Mouse (Mus musculus) neural tube, embryonic 11.5 days (tissue): Measurements from ENCODE around the gene Trib2. TPM values are rescaled to one million over a fixed set of nuclear protein-coding genes. Genes with fewer than 3 reads are reported as not detected.

Source experiments
- ATAC-seq: fragments of 200-750 bp; cut with Nextera tagmentation; 2 replicates; pipeline ENCODE4 v1.8.0; 2017; ENCODE audit warnings: moderate number of reproducible peaks, mild to moderate bottlenecking, moderate TSS enrichment, moderate library complexity; ENCODE audit not compliant: insufficient read depth, low FRiP score, low TSS enrichment
- DNase-seq: peaks from one replicate; pipeline ENCODE4 v3.0.0-alpha.2; 2015; ENCODE audit warnings: low spot score
- H3K27ac ChIP-seq: fragments of 300-500 bp; sonication (generic); 2 replicates; pipeline ENCODE4 v1.5.1; 2014; ENCODE audit warnings: low read depth, mild to moderate bottlenecking, low read length
- H3K27me3 ChIP-seq: fragments of 300-500 bp; sonication (generic); 2 replicates; pipeline ENCODE4 v1.6.1; 2014; ENCODE audit warnings: mild to moderate bottlenecking, low read length, mixed read lengths; ENCODE audit not compliant: control insufficient read depth, insufficient read depth
- H3K36me3 ChIP-seq: fragments of 300-500 bp; sonication (generic); 2 replicates; pipeline ENCODE4 v1.6.1; 2014; ENCODE audit warnings: mild to moderate bottlenecking, low read length, moderate library complexity, mixed read lengths; ENCODE audit not compliant: control insufficient read depth, insufficient read depth
- H3K4me1 ChIP-seq: fragments of 300-500 bp; sonication (generic); 2 replicates; pipeline ENCODE4 v1.6.1; 2014; ENCODE audit warnings: low read length, mixed read lengths; ENCODE audit not compliant: control insufficient read depth, insufficient read depth
- H3K4me2 ChIP-seq: fragments of 300-500 bp; sonication (generic); 2 replicates; pipeline ENCODE4 v1.6.1; 2014; ENCODE audit warnings: low read depth, mild to moderate bottlenecking, moderate library complexity
- H3K4me3 ChIP-seq: fragments of 300-500 bp; sonication (generic); 2 replicates; pipeline ENCODE4 v1.5.1; 2014; ENCODE audit warnings: low read depth, low read length
- H3K9ac ChIP-seq: fragments of 300-500 bp; sonication (generic); 2 replicates; pipeline ENCODE4 v1.6.1; 2014; ENCODE audit warnings: mild to moderate bottlenecking, low read length
- H3K9me3 ChIP-seq: fragments of 300-500 bp; sonication (generic); 2 replicates; pipeline ENCODE4 v1.6.1; 2016; ENCODE audit warnings: low read length; ENCODE audit not compliant: control insufficient read depth
- WGBS: fragments of 180-500 bp; shearing (Covaris S2); extraction: QIAGEN DNeasy Blood & Tissue Kit; methylation state at CpG from one replicate; pipeline ENCODE4 v1.1.7; 2014; 5-methylcytosine and 5-hydroxymethylcytosine counted together
- polyA plus RNA-seq: library from polyadenylated mRNA; unstranded; fragments of >200 nt; fragmentation: Nextera tagmentation; extraction: Ambion mirVana; gene quantifications from 2 replicates; pipeline ENCODE4 v1.2.1, GENCODE M21; 2014

The Trib2 gene
- polyA plus RNA-seq, 1 experiment from 2014 or later, result 80.4 TPM

- peak overlapping the region; percentile 98 for H3K9ac ChIP-seq
- peak; percentile 20 for ATAC-seq
- peak overlapping the region; percentile 91 for H3K27ac ChIP-seq
- H3K27me3 ChIP-seq, result no peaks in the 10 kb centered on the region
- peaks cover 2% of the 10 kb centered on the region; the same call in 1 of the 2 replicates for H3K4me1 ChIP-seq
- H3K36me3 ChIP-seq, result no peaks in the 10 kb centered on the region
- H3K4me3 ChIP-seq, result peak overlapping the region; percentile 90
- no peaks in the 10 kb centered on the region for H3K9me3 ChIP-seq
- peak; percentile 72 for DNase-seq
- peak overlapping the region; percentile 68 for H3K4me2 ChIP-seq
- WGBS, result 0% methylated on average over 23 of the region's 23 CpGs
These were observed 492 bp downstream of the Trib2 start for GRCm38 (mm10) chr12:15816254-15816605.

- peak; percentile 31 for ATAC-seq
- peak overlapping the region; percentile 90 for H3K4me3 ChIP-seq
- no peaks in the 10 kb centered on the region for H3K9me3 ChIP-seq
- WGBS, result under 1% methylated on average over 49 of the region's 49 CpGs
- H3K9ac ChIP-seq, result peak overlapping the region; percentile 98
- H3K36me3 ChIP-seq, result no peaks in the 10 kb centered on the region
- peak overlapping the region; percentile 68 for H3K4me2 ChIP-seq
- H3K27ac ChIP-seq, result peak overlapping the region; percentile 91
- H3K4me1 ChIP-seq, result peaks cover 5% of the 10 kb centered on the region; the same call in 1 of the 2 replicates
- H3K27me3 ChIP-seq, result no peaks in the 10 kb centered on the region
- DNase-seq, result peak; percentile 80
These were observed 1.0 kb downstream of the Trib2 start for GRCm38 (mm10) chr12:15815576-15816253.

GRCm38 (mm10) chr12:15815170-15815575, 1.5 kb downstream of the Trib2 start:
- peak; percentile 72 for DNase-seq
- H3K4me2 ChIP-seq, result peak overlapping the region; percentile 68
- H3K27ac ChIP-seq, result peak overlapping the region; percentile 91
- no peaks in the 10 kb centered on the region for H3K36me3 ChIP-seq
- WGBS, result under 1% methylated on average over 23 of the region's 23 CpGs
- peak overlapping the region; percentile 90 for H3K4me3 ChIP-seq
- no peaks in the 10 kb centered on the region for H3K27me3 ChIP-seq
- peak; percentile 0 for ATAC-seq
- H3K9me3 ChIP-seq, result no peaks in the 10 kb centered on the region
- peak overlapping the region; percentile 98 for H3K9ac ChIP-seq
- H3K4me1 ChIP-seq, result peaks cover 5% of the 10 kb centered on the region; the same call in 1 of the 2 replicates

DNA sequence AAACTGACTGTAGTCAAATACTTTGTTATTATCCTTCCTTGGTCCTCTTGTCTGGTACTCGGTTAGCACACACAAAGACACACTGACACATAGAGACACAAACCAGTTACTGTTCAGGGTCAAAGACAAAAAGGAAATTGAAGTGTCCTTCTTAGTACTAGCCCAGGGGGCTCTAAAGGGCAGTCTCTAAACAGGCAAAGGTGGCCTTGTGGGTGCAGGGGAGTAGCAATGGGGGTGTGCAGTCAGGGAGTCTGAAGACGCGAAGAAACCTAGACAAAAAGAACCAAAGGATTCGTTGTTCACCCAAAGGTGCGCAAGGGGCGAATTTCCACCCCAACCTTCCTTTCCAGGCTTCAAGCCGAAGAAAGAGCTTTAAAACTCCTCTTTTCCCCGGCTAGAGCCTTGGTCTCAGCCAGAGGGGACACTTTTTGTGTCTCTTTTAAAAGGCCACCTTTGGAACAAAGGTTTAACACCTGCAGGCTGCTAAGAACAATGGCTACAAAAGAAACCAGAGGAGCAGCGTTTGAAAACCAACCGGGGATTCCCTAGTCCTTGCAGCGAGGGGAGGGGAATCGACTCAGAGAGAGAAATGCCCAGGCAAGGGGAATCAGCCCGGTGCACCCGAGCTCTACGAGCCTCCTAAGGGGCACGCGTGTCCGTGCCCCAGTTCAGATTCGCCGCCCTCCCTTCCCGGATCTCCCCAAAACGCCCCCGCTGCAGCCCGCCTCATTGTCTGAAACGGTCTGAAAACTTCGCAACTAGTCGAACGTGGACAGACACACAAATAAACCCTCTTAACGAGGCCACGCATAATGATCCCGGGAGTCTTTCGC, 2.3 kb downstream of the Trib2 start:
- Histone ChIP-seq H3K4me2 (peak overlapping the region; percentile 68), H3K27me3 (no peaks in the 10 kb centered on the region), H3K4me1 (peaks cover 8% of the 10 kb centered on the region; the same call in 1 of the 2 replicates), H3K9me3 (no peaks in the 10 kb centered on the region), H3K9ac (peak overlapping the region; percentile 98), H3K4me3 (peak overlapping the region; percentile 90), H3K27ac (peak overlapping the region; percentile 91), H3K36me3 (no peaks in the 10 kb centered on the region)
- DNase-seq (peak; percentile 59), ATAC-seq (no peak)
- under 1% methylated on average over 32 of the region's 32 CpGs for WGBS

GRCm38 (mm10) chr12:15813819-15814165, 2.9 kb downstream of the Trib2 start:
- H3K4me1 ChIP-seq, result peaks cover 8% of the 10 kb centered on the region; the same call in 1 of the 2 replicates
- 8% methylated on average over 5 of the region's 5 CpGs for WGBS

DNA sequence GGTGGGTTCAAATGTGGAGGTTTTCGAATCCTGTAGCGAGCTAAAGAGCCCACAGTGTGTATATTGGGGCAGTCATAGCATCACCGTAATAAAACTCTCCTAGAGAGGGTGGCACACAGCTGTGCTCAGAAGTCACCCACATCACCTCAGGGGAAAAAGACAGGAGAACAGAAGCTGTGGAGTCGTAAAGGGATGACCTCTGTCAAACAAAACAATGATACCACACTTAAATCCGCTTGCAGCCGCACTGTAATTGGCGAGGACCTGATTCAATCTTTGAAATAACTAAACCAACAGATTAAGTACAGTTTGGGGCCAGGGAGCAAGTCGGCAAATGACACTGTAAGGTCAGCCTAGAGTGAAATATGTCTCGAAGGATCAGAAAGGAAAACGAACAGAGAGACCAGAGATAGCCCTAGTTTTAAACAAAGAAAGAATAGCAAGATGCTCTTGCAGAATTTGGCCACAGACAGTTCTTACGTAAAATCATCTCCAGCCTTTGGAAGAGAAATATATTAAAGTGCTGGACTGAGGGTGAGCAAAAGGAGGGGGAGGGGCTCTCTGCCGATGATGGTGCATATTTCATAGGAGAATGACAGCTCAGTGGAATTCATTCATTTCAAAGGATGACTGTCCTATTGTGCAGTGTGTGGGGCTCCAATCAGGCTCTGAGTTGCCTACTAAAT, 3.4 kb downstream of the Trib2 start:
- no peak for ATAC-seq
- 7% methylated on average over 12 of the region's 12 CpGs for WGBS
- DNase-seq, result peak; percentile 43
- peaks cover 8% of the 10 kb centered on the region; the same call in 1 of the 2 replicates for H3K4me1 ChIP-seq
- peak overlapping the region; percentile 90 for H3K4me3 ChIP-seq
- peak overlapping the region; percentile 98 for H3K9ac ChIP-seq
- no peaks in the 10 kb centered on the region for H3K27me3 ChIP-seq
- peaks cover 2% of the 10 kb centered on the region; the same call in 1 of the 2 replicates for H3K36me3 ChIP-seq
- peak overlapping the region; percentile 91 for H3K27ac ChIP-seq
- no peaks in the 10 kb centered on the region for H3K9me3 ChIP-seq
- peak overlapping the region; percentile 68 for H3K4me2 ChIP-seq

More at GRCm38 (mm10) chr12:15813819-15814165, 2.9 kb downstream of the Trib2 start:
- Histone ChIP-seq H3K9me3 (no peaks in the 10 kb centered on the region), H3K27me3 (no peaks in the 10 kb centered on the region), H3K4me3 (peak overlapping the region; percentile 90), H3K9ac (peak overlapping the region; percentile 98), H3K27ac (peak overlapping the region; percentile 91), H3K4me2 (peak overlapping the region; percentile 68), H3K36me3 (no peaks in the 10 kb centered on the region)
- no peak for DNase-seq
- no peak for ATAC-seq

- Histone ChIP-seq H3K4me1 (peaks cover 8% of the 10 kb centered on the region; the same call in 1 of the 2 replicates), H3K36me3 (peaks cover 4% of the 10 kb centered on the region; the same call in 1 of the 2 replicates), H3K4me3 (peak overlapping the region; percentile 90), H3K9me3 (no peaks in the 10 kb centered on the region), H3K4me2 (peak overlapping the region; percentile 68), H3K9ac (peak overlapping the region; percentile 98; the same call in 1 of the 2 replicates), H3K27me3 (no peaks in the 10 kb centered on the region), H3K27ac (peak overlapping the region; percentile 91; the same call in 1 of the 2 replicates)
- DNase-seq (no peak), ATAC-seq (no peak)
- 42% methylated on average over 6 of the region's 6 CpGs for WGBS
These were observed 4.4 kb downstream of the Trib2 start for GRCm38 (mm10) chr12:15812139-15812962.
